Mouse (Mus musculus) kidney, postnatal 0 days (tissue): ENCODE results near the gene Slc26a10. TPM values are rescaled to one million over a fixed set of nuclear protein-coding genes. Genes with fewer than 3 reads are reported as not detected.

Experiments used
- ATAC-seq: fragments of 200-750 bp; cut with Nextera tagmentation; replicated peaks from 2 replicates; pipeline ENCODE4 v1.8.0; 2017; ENCODE audit warnings: low read depth, moderate number of reproducible peaks, moderate TSS enrichment, moderate library complexity; ENCODE audit not compliant: low FRiP score
- DNase-seq: peaks from one replicate; pipeline ENCODE4 v3.0.0-alpha.2; 2016; ENCODE audit warnings: low spot score
- H3K27ac ChIP-seq: fragments of 300-500 bp; sonication (generic); 2 replicates; pipeline ENCODE4 v1.5.1; 2014; ENCODE audit warnings: mild to moderate bottlenecking
- H3K27me3 ChIP-seq: fragments of 300-500 bp; sonication (generic); 2 replicates; pipeline ENCODE4 v1.6.1; 2014; ENCODE audit warnings: low read length, mixed read lengths; ENCODE audit not compliant: insufficient read depth
- H3K36me3 ChIP-seq: fragments of 300-500 bp; sonication (generic); 2 replicates; pipeline ENCODE4 v1.6.1; 2014; ENCODE audit warnings: low read length, mixed read lengths; ENCODE audit not compliant: insufficient read depth
- H3K4me1 ChIP-seq: fragments of 300-500 bp; sonication (generic); replicated peaks from 2 replicates; pipeline ENCODE4 v1.6.1; 2014; ENCODE audit warnings: antibody characterized with exemption, low read length, mixed read lengths; ENCODE audit not compliant: insufficient read depth
- H3K4me2 ChIP-seq: fragments of 300-500 bp; sonication (generic); 2 replicates; pipeline ENCODE4 v1.6.1; 2014; ENCODE audit warnings: mild to moderate bottlenecking, low read length, moderate library complexity, mixed read lengths
- H3K4me3 ChIP-seq: fragments of 300-500 bp; sonication (generic); replicated peaks from 2 replicates; pipeline ENCODE4 v1.5.1; 2014; ENCODE audit warnings: low read depth, low read length
- H3K9ac ChIP-seq: fragments of 300-500 bp; sonication (generic); 2 replicates; pipeline ENCODE4 v1.6.1; 2014; ENCODE audit warnings: low read depth, low read length
- H3K9me3 ChIP-seq: fragments of 300-500 bp; sonication (generic); replicated peaks from 2 replicates; pipeline ENCODE4 v1.6.1; 2016; ENCODE audit warnings: low read length, inconsistent platforms, mixed read lengths
- CTCF ChIP-seq: IDR thresholded peaks from 2 replicates; pipeline ENCODE4 v1.5.1; 2016; ENCODE audit warnings: antibody characterized with exemption, low read depth, mild to moderate bottlenecking, moderate library complexity
- WGBS: fragments of 180-500 bp; shearing (Covaris S2); extraction: QIAGEN DNeasy Blood & Tissue Kit; methylation state at CpG from one replicate; pipeline ENCODE4 v1.1.7; 2014; 5-methylcytosine and 5-hydroxymethylcytosine counted together
- polyA plus RNA-seq: library from polyadenylated mRNA; unstranded; fragments of >200 nt; fragmentation: Nextera tagmentation; extraction: Ambion mirVana; gene quantifications from 2 replicates; pipeline ENCODE4 v1.2.1, GENCODE M21; 2015

The Slc26a10 gene
- polyA plus RNA-seq, 1 experiment from 2014 or later = 3.1 TPM

GRCm38 (mm10) chr10:127211414-127211854 is 31.0 kb upstream of the Slc26a10 start, which contains the start of gene Pip4k2c:
TSS of gene Pip4k2c (minus strand) at chr10:127211585.
- peak; percentile 96 for ATAC-seq
- Histone ChIP-seq H3K9ac (peak within 1 kb of the TSS; percentile 87), H3K4me3 (peak within 1 kb of the TSS; percentile 82), H3K27me3 (no peaks in the 10 kb centered on the region), H3K36me3 (peaks cover 16% of the 10 kb centered on the region), H3K27ac (peak within 1 kb of the TSS; percentile 94), H3K9me3 (no peaks in the 10 kb centered on the region), H3K4me2 (peak within 1 kb of the TSS; percentile 94), H3K4me1 (peaks cover 7% of the 10 kb centered on the region; the same call in 1 of the 2 replicates)
- DNase-seq = peak; percentile 86
- WGBS = under 1% methylated on average over 42 of the region's 47 CpGs
- TF ChIP-seq CTCF = no peak

- DNase-seq (peak; percentile 81), ATAC-seq (peak; percentile 93)
- H3K4me1 ChIP-seq = peaks cover 7% of the 10 kb centered on the region; the same call in 1 of the 2 replicates
- under 1% methylated on average over 25 of the region's 25 CpGs for WGBS
- peak overlapping the region; percentile 82 for H3K4me3 ChIP-seq
- H3K27me3 ChIP-seq = no peaks in the 10 kb centered on the region
- H3K36me3 ChIP-seq = peaks cover 17% of the 10 kb centered on the region
- H3K4me2 ChIP-seq = peak overlapping the region; percentile 94
- peak overlapping the region; percentile 87 for H3K9ac ChIP-seq
- no peaks in the 10 kb centered on the region for H3K9me3 ChIP-seq
- H3K27ac ChIP-seq = peak overlapping the region; percentile 94
- TF ChIP-seq CTCF = no peak
Observed at GRCm38 (mm10) chr10:127210961-127211405, 30.5 kb upstream of the Slc26a10 start.

- H3K9ac ChIP-seq = peak overlapping the region; percentile 87
- ATAC-seq = no peak
Observed at GRCm38 (mm10) chr10:127209928-127210570, 29.6 kb upstream of the Slc26a10 start.

GRCm38 (mm10) chr10:127208921-127209320 is 28.5 kb upstream of the Slc26a10 start:
- Histone ChIP-seq H3K27me3 (no peaks in the 10 kb centered on the region), H3K9me3 (no peaks in the 10 kb centered on the region), H3K9ac (no peak overlapping the region), H3K4me2 (no peak overlapping the region), H3K4me1 (peaks cover 7% of the 10 kb centered on the region; the same call in 1 of the 2 replicates), H3K36me3 (peaks cover 35% of the 10 kb centered on the region), H3K27ac (no peak overlapping the region), H3K4me3 (no peak overlapping the region)
- no peak for ATAC-seq
- no peak for DNase-seq
- WGBS = 84% methylated on average over 4 of the region's 4 CpGs
- TF ChIP-seq CTCF = no peak

More at GRCm38 (mm10) chr10:127209928-127210570, 29.6 kb upstream of the Slc26a10 start:
- Histone ChIP-seq H3K27ac (peak overlapping the region; percentile 94; the same call in 1 of the 2 replicates), H3K4me3 (peak overlapping the region; percentile 82), H3K36me3 (peaks cover 26% of the 10 kb centered on the region), H3K9me3 (no peaks in the 10 kb centered on the region), H3K4me2 (peak overlapping the region; percentile 94), H3K4me1 (peaks cover 7% of the 10 kb centered on the region; the same call in 1 of the 2 replicates), H3K27me3 (no peaks in the 10 kb centered on the region)
- 77% methylated on average over 13 of the region's 13 CpGs for WGBS
- TF ChIP-seq CTCF = no peak
- DNase-seq = no peak

- DNase-seq (no peak), ATAC-seq (no peak)
- Histone ChIP-seq H3K9me3 (no peaks in the 10 kb centered on the region), H3K4me2 (no peak overlapping the region), H3K4me3 (no peak overlapping the region), H3K27me3 (no peaks in the 10 kb centered on the region), H3K9ac (no peak overlapping the region), H3K4me1 (peaks cover 5% of the 10 kb centered on the region; the same call in 1 of the 2 replicates), H3K36me3 (peaks cover 45% of the 10 kb centered on the region), H3K27ac (no peak overlapping the region)
- no peak for TF ChIP-seq CTCF
- WGBS = 93% methylated on average over 10 of the region's 10 CpGs
Observed at GRCm38 (mm10) chr10:127205373-127205772, 24.9 kb upstream of the Slc26a10 start.

- ATAC-seq = no peak
- Histone ChIP-seq H3K9ac (no peak overlapping the region), H3K36me3 (peaks cover 49% of the 10 kb centered on the region), H3K27ac (no peak overlapping the region), H3K4me2 (no peak overlapping the region), H3K9me3 (no peaks in the 10 kb centered on the region), H3K27me3 (no peaks in the 10 kb centered on the region), H3K4me1 (no peaks in the 10 kb centered on the region), H3K4me3 (no peak overlapping the region)
- 87% methylated on average over 5 of the region's 5 CpGs for WGBS
- no peak for DNase-seq
- no peak for TF ChIP-seq CTCF
Observed at GRCm38 (mm10) chr10:127204589-127204988, 24.1 kb upstream of the Slc26a10 start.
